ENCODE assay signal across 8 mouse cellular contexts in the genomic region with DNA sequence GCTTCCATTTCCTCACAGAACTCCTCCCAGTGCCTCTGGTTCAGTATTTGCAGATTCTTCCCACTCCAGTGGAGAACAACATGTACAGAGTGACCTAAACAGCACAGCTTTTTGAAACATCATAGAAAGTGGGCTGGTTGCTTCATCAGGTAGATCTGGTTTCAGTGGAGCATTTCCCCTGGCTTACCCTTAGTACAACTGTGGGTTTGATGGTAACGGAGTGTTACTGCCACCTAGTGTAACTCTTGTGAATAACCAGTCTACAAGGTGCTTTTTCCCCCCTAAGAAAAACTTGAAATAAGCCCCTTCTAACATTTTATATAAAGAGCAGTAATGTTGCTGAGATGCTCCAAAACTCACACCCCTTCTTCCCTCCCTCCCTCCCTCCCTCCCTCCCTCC. TPM values are rescaled to one million over a fixed set of nuclear protein-coding genes. Genes with fewer than 3 reads are reported as not detected.
A peak's percentile ranks its signal among the peaks of the same experiment; 100 is the strongest.
DNase-seq lines count a peak whose midpoint lies in the region; ATAC-seq and TF ChIP-seq lines count a peak whose summit lies in the region.
"Had no signal": no experiment of that assay in that cellular context is flagged by ENCODE, and none has a peak within 500 bp of the region (broad histone marks: within the 10 kb centered on the region; RNA-seq: fewer than 3 reads in every experiment).

No protein-coding gene starts in this region.

- WGBS in limb, embryonic 13.5 days, result 3% methylated on average over 1 of the region's 1 CpGs
- WGBS in heart, embryonic 12.5 days, result 8% methylated on average over 1 of the region's 1 CpGs

- no peaks in the 10 kb centered on the region for H3K36me3 ChIP-seq in G1E (replicated peaks)
- H3K36me3 ChIP-seq in limb, embryonic 13.5 days, result no peaks in the 10 kb centered on the region
- H3K36me3 ChIP-seq in heart, embryonic 12.5 days, result no peaks in the 10 kb centered on the region
- H3K36me3 ChIP-seq: liver, embryonic 13.5 days had no signal

- H3K4me3 ChIP-seq in G1E (ENCODE audit: low read depth, low read length), result no peak overlapping the region
- no peak overlapping the region for H3K4me3 ChIP-seq in limb, embryonic 13.5 days
- H3K4me3 ChIP-seq in heart, embryonic 12.5 days, result no peak overlapping the region
- H3K4me3 ChIP-seq: liver, embryonic 13.5 days had no signal

- H3K4me2 ChIP-seq in limb, embryonic 13.5 days (replicated peaks), result no peak overlapping the region
- H3K4me2 ChIP-seq in heart, embryonic 12.5 days, result no peak overlapping the region
- H3K4me2 ChIP-seq: liver, embryonic 13.5 days had no signal

- TF ChIP-seq CTCF in G1E (IDR thresholded peaks at IDR 0.05; ENCODE audit: low read depth, low read length), result peak; percentile 32; the same call in 1 of the 2 replicates

- peak; percentile 12 to 34 for DNase-seq in layer of hippocampus, postnatal 10 days (ENCODE audit: low spot score in 2 of 2)
- no peak for DNase-seq in layer of hippocampus, adult 8-10 months (ENCODE audit: low spot score in 2 of 2)
- peak; percentile 12 for DNase-seq in G1E (ENCODE audit: low spot score)
- peak; percentile 63 for DNase-seq in embryo, embryonic 11 days
- peak; percentile 79 for DNase-seq in retina, embryonic 14.5 days (ENCODE audit: low spot score)
- DNase-seq: liver, embryonic 13.5 days had no signal

- peaks cover 8% of the 10 kb centered on the region; the same call in 1 of the 2 replicates for H3K4me1 ChIP-seq in G1E (ENCODE audit: insufficient read depth, low read depth, low read length)
- no peaks in the 10 kb centered on the region for H3K4me1 ChIP-seq in limb, embryonic 13.5 days
- no peaks in the 10 kb centered on the region for H3K4me1 ChIP-seq in heart, embryonic 12.5 days (replicated peaks)
- H3K4me1 ChIP-seq: liver, embryonic 13.5 days had no signal

- no peak overlapping the region for H3K9ac ChIP-seq in limb, embryonic 13.5 days
- no peak overlapping the region for H3K9ac ChIP-seq in heart, embryonic 12.5 days
- H3K9ac ChIP-seq: liver, embryonic 13.5 days had no signal

- ATAC-seq in G1E (ENCODE audit: extremely low read depth, insufficient number of reproducible peaks, low FRiP score, poor library complexity, severe bottlenecking), result no peak; the same call in 1 of the 2 replicates
- ATAC-seq in limb, embryonic 13.5 days (ENCODE audit: low FRiP score, low read depth), result peak; percentile 64; the same call in 1 of the 2 replicates
- no peak for ATAC-seq in heart, embryonic 12.5 days (ENCODE audit: insufficient number of reproducible peaks, low FRiP score)

- H3K9me3 ChIP-seq in G1E (replicated peaks), result no peaks in the 10 kb centered on the region
- H3K9me3 ChIP-seq in limb, embryonic 13.5 days, result no peaks in the 10 kb centered on the region
- H3K9me3 ChIP-seq in heart, embryonic 12.5 days (replicated peaks), result no peaks in the 10 kb centered on the region
- H3K9me3 ChIP-seq: liver, embryonic 13.5 days had no signal

- H3K27me3 ChIP-seq in G1E (ENCODE audit: insufficient read depth, low read length), result no peaks in the 10 kb centered on the region; the same call in 1 of the 2 replicates
- H3K27me3 ChIP-seq in limb, embryonic 13.5 days, result no peaks in the 10 kb centered on the region
- no peaks in the 10 kb centered on the region for H3K27me3 ChIP-seq in heart, embryonic 12.5 days (replicated peaks)
- H3K27me3 ChIP-seq: liver, embryonic 13.5 days had no signal

- H3K27ac ChIP-seq in limb, embryonic 13.5 days, result no peak overlapping the region
- no peak overlapping the region for H3K27ac ChIP-seq in heart, embryonic 12.5 days (ENCODE audit: poor library complexity, severe bottlenecking)
- H3K27ac ChIP-seq: liver, embryonic 13.5 days had no signal

RNA-seq across cellular contexts. Expression of a gene that starts 23.3 kb away (rescaled TPM):
- total RNA-seq in layer of hippocampus, postnatal 10 days (2021), result 10 to 100 TPM; 59.7 to 62.4 TPM
- total RNA-seq in layer of hippocampus, adult 8-10 months (2022), result 10 to 100 TPM; 82.2 to 88.5 (median 84.5) TPM
- total RNA-seq in G1E (2014; fragmentation: Nextera tagmentation), result 20.2 and 24.4 TPM in 2 replicates
- 2.4 and 3.0 TPM in 2 replicates for total RNA-seq in G1E (2017)
- 52.9 and 54.2 TPM in 2 replicates for polyA plus RNA-seq in G1E (2012)
- 15.2 and 18.4 TPM in 2 replicates for polyA plus RNA-seq in limb, embryonic 13.5 days (2015; fragmentation: Nextera tagmentation; extraction: Ambion mirVana)
- polyA plus RNA-seq in heart, embryonic 12.5 days (2016; fragmentation: Nextera tagmentation; extraction: Ambion mirVana), result 18.4 and 18.6 TPM in 2 replicates

RNA-seq across cellular contexts. Expression of a gene that starts 43.1 kb away (rescaled TPM):
- not detected for total RNA-seq in layer of hippocampus, postnatal 10 days (2021)
- not detected for total RNA-seq in layer of hippocampus, adult 8-10 months (2022)
- total RNA-seq in G1E (2014; fragmentation: Nextera tagmentation) (not detected in 2 replicates), G1E (2017) (0.11 and 0.17 TPM in 2 replicates)
- polyA plus RNA-seq in G1E (2012), result 0.04 TPM in 1 of 2 replicates, not detected in the other
- not detected in 2 replicates for polyA plus RNA-seq in limb, embryonic 13.5 days (2015; fragmentation: Nextera tagmentation; extraction: Ambion mirVana)
- not detected in 2 replicates for polyA plus RNA-seq in heart, embryonic 12.5 days (2016; fragmentation: Nextera tagmentation; extraction: Ambion mirVana)
- polyA plus RNA-seq: liver, embryonic 13.5 days had no signal

RNA-seq across cellular contexts. Expression of a gene that starts 45.7 kb away (rescaled TPM):
- 10 to 100 TPM; 61.9 to 80.6 TPM for total RNA-seq in layer of hippocampus, postnatal 10 days (2021)
- 10 to 100 TPM; 44.3 to 56.8 (median 50.6) TPM for total RNA-seq in layer of hippocampus, adult 8-10 months (2022)
- total RNA-seq in G1E (2014; fragmentation: Nextera tagmentation) (53.1 and 66.1 TPM in 2 replicates), G1E (2017) (240 and 329 TPM in 2 replicates)
- 34.4 and 34.5 TPM in 2 replicates for polyA plus RNA-seq in G1E (2012)
- 189 and 193 TPM in 2 replicates for polyA plus RNA-seq in limb, embryonic 13.5 days (2015; fragmentation: Nextera tagmentation; extraction: Ambion mirVana)
- polyA plus RNA-seq in heart, embryonic 12.5 days (2016; fragmentation: Nextera tagmentation; extraction: Ambion mirVana), result 159 and 169 TPM in 2 replicates

RNA-seq across cellular contexts. Expression of a gene that starts 49.6 kb away (rescaled TPM):
- 10 to 100 TPM; 81.2 to 83.7 TPM for total RNA-seq in layer of hippocampus, postnatal 10 days (2021)
- total RNA-seq in layer of hippocampus, adult 8-10 months (2022), result 100 to 1,000 TPM in 3 of 4 experiments, 10 to 100 TPM in 1; 92.5 to 117 (median 109) TPM
- total RNA-seq in G1E (2014; fragmentation: Nextera tagmentation), result 55.2 and 55.9 TPM in 2 replicates
- total RNA-seq in G1E (2017), result 46.6 and 50.5 TPM in 2 replicates
- polyA plus RNA-seq in G1E (2012), result 3.3 and 4.2 TPM in 2 replicates
- polyA plus RNA-seq in limb, embryonic 13.5 days (2015; fragmentation: Nextera tagmentation; extraction: Ambion mirVana), result 9.2 and 9.5 TPM in 2 replicates
- polyA plus RNA-seq in heart, embryonic 12.5 days (2016; fragmentation: Nextera tagmentation; extraction: Ambion mirVana), result 15.1 and 17.7 TPM in 2 replicates

RNA-seq across cellular contexts. Expression of a gene that starts 50.1 kb away (rescaled TPM):
- total RNA-seq in layer of hippocampus, postnatal 10 days (2021), result 1 to 10 TPM; 1.0 to 1.3 TPM
- 1 to 10 TPM in 3 of 4 experiments, under 1 TPM in 1; 0.96 to 3.1 (median 2.8) TPM for total RNA-seq in layer of hippocampus, adult 8-10 months (2022)
- total RNA-seq in G1E (2014; fragmentation: Nextera tagmentation), result not detected in 2 replicates
- 0.16 and 0.64 TPM in 2 replicates for total RNA-seq in G1E (2017)
- polyA plus RNA-seq in G1E (2012), result not detected in 2 replicates
- polyA plus RNA-seq in limb, embryonic 13.5 days (2015; fragmentation: Nextera tagmentation; extraction: Ambion mirVana), result not detected in 2 replicates
- not detected in 2 replicates for polyA plus RNA-seq in heart, embryonic 12.5 days (2016; fragmentation: Nextera tagmentation; extraction: Ambion mirVana)
- polyA plus RNA-seq: liver, embryonic 13.5 days had no signal

Comparison
In these comparisons a context has a peak if more than half of its experiments do, and no peak if none do; other contexts are left out.
1. DNase-seq: peak in layer of hippocampus, postnatal 10 days (2 of 2), G1E (single experiment), embryo, embryonic 11 days (single experiment) and retina, embryonic 14.5 days (single experiment); none in layer of hippocampus, adult 8-10 months (0 of 2).